Mouse (Mus musculus): ENCODE results near the gene Serhl.
"Not testable (repeated sequence)": the region's sequence is repeated elsewhere in the genome, so short reads cannot be mapped to it uniquely, and the experiment has no call there.

Serhl gene

DNA sequence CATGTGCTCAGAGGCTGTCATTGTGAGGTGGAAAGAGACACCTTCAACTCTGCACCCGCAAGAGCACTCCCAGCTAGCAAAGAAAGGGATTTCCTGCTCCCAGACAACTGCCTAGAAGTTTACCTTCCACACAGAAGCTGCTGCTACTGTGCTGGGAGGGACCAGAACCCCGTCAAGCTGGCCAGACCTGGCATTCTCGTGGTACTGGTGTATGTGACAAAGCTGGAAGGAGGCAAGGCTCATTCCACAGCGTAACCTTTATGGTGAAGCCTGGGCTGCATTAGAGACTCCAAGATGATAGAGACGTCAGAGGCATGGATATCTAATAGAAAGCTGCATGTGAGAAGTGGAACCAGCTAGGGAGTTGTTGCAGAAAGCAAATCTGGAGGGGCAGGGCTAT lies 35.3 kb downstream of the Serhl start:
- DNase-seq (ENCODE audit: extremely low spot score, low spot score): no peak

DNA sequence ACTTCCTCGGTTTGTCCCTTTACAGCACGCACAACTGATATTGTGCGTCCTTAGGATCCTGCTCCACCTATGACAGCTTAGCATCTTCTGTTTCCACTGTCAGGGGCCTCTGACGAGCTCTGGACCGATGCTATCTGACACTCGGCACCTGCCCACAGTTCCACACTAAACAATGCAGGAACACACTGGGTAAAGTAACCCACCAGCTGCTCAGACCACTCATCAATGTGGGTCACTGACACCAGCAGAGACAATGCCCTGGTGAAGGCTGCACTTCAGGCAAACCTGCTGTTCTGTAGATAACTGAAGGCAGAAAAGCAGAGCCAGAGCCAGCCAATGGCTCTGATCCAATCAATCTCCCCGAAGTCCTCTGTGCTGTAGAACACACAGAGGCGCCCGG lies 37.3 kb downstream of the Serhl start:
- DNase-seq (ENCODE audit: extremely low spot score, low spot score): no peak

DNA sequence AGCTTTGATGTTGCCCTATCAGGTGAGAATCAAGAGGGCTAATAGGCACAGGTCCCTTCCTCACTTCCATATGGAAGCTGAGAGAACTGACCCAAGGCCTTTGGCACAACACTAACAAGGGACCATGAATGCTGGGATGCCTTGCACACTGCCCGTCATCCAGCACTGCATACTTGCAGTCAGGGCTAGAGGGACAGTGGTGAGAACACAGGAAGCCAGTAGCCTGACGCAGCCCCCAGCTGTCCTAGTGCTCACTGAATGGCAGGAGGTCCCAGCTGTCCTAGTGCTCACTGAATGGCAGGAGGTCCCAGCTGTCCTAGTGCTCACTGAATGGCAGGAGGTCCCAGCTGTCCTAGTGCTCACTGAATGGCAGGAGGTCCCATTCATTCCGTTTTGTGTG lies 37.7 kb downstream of the Serhl start:
- DNase-seq (ENCODE audit: extremely low spot score, low spot score): not testable (repeated sequence)

DNA sequence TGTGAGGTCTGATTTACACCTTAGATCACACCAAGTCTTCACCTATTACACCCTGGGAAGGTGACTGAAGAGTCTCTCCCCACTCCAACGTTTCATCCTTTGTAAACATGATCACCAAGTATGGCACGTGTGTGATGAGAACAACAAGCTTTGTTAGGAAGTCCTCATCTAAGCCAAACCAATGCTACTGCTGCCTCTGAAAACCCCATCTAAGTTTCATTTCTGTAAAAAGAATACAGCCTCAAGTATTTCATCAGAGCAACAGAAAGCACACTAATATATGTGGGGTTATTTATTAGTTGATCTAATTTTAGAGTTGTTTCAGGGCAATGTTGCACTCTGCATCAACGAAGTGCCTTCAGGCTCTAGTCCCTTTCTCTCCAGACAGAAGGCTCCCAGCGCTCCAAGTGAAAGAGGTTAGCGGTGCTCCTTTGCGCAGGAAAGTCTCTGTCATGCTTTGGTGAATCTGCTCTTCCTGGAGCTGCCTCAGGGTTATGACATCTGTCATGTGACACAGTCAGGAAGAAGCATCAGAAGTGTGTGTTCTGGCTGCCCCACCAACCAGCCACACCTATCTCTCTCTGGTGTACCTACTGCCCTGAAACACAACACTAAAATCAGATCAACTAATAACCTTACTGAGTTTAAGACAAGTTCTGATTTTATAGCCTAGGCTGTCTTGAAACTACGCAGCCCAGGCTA lies 40.4 kb downstream of the Serhl start:
- no peak for DNase-seq (ENCODE audit: extremely low spot score, low spot score)

DNA sequence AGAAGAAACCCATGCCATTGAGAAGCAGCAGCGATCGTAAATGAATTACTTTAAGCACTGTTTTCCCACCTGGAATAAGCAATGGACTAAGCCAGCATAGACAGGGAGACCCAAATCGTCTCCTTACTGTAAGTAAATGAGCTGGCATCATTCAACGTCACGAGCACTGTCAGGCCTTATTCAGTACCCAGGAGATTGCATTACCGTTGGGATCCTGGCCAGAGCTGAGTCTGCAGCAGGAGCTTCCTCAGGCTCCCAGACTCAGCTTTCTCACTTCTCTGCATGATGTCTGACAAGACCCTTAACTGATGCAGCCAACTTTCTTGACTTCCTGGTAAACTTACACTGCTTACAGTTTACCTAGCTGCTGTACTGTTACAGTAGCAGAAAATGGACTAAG lies 45.4 kb downstream of the Serhl start:
- no peak for DNase-seq (ENCODE audit: extremely low spot score, low spot score)

DNA sequence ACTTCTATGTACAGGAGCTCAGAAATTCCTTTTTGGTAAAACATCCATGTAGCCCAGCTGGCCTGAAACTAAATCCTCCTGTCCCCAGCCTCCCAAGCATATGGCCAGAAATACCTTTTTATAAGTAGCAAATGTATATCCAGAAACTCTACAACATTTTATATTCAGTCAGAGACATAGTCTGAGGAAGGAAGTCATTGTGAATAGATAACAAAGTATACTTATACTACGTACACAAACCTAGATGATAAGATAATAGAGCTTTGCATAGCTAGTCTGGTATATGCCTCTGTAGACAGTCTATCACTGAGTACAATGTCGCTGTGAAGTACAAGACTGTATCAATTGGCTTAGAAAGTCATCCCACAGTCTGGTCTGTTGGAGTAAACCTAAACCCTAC lies 46.3 kb downstream of the Serhl start:
- no peak for DNase-seq (ENCODE audit: extremely low spot score, low spot score)

DNA sequence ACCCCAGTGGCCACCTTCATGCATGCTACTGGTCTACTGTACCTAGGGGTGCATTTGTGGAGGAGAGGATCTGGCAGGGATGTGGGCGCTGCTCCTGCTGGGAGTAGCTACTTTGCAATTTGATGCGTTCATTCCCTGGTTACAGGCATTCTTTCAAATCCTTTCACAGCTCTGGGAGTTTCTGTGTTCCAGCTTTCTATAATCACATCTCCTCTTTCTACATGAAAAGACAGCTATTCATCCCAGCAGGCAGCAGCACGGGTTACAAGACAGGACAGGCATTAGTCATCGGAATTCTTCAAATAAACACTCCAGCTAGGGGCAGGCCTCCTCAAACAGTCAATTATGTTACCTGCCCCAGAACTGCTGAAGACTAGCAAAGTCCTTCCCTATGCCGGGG lies 53.6 kb downstream of the Serhl start:
- no peak for DNase-seq (ENCODE audit: extremely low spot score, low spot score)

DNA sequence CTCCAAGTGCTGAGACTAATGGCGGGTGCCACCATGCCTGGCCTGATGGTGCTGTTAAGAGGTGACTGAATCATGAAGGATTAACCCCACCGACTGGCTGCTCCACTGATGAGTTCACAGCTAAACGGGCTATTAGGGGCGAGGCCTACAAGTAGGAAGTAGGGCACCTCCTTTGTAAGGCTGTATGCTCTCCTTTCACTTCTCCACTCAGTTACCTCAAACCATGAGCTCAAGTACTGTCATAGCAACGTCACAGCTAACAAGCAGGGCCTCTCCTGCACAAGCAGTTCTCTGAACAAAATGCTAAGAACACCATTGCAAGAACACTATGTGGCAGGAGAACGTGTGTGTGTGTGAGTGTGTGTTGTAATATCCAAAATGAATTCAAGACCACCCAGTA lies 56.2 kb downstream of the Serhl start:
- DNase-seq (ENCODE audit: extremely low spot score, low spot score): no peak

DNA sequence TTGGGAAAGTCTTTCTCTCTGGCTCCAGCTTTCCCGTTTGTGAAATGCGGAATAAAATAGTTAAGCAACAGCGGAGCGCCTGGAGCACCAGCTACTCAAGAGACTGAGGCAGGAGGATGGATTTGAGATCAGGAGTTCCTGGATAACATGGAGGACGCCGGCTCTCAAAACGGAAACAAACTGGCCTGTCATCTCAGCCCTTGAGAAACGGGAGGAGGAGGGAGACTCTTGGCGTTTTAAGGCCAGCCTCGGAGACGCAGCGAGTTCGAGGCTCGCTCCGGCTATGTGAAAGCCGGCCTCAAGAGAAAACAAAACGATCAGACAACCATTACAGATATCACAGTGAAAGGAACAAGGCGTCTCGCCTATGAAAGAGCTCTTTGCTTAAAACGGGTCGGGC lies 59.1 kb downstream of the Serhl start:
- DNase-seq (ENCODE audit: extremely low spot score, low spot score): no peak

DNA sequence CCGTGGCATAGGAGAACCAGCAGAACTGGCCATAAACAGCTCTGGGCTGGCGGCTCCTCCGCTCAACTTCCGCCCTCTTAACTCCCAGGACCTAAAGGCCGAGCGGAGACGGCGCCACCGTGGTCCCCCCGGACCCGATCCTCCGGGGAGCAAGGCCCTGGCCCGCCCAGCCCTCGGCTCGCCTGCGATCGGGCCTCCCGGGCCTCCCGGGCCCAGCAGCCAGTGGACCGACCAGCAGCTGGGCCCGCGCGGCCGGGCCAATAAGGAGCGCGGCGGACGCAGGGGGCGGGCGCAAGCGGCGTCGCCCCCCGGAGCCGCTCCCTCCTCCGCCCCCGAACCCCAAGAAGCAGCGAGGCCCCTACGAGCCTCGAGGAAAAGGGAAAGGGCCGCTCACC lies 59.5 kb downstream of the Serhl start:
- no peak for DNase-seq (ENCODE audit: extremely low spot score, low spot score)

DNA sequence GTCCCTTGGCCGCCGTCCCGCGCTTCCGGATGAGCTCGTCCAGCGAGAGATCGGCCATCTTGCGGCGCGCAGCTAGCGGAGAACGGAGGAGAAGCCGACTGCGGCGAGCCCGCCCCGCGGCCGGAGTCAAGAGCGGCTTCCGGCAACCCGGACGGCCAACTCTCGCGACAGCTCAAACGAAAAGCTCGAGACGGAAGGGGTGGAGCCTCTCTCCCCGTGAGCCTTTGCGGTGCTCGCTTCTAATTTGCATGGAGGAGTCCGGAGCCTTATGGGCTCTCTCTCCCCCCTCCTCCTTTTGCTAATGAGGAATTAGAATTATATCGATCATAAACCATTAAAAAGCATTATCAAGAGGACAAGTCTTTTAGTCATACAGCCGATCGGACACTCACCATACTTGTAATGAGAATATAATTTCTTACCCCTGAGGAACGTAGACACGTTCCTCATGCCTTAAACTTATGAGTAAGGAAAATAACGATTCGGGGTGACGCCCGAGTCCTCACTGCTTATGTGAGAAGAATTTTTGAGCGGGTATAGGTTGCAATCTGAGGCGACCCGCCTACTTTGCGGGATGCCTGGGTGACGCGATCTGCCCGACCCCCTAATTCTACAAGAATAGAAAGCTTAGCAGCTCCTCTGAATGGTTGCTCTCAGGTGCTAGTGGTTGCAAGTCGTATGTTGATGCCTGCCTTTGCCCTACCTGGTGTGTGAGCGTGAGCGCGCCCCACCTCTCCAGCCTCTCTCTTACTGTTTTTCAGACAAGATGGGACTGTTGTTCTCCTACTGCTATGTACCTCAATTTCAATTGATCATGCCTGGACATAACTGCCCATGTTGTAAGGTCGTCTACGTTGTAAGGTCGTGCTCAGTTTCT lies 60.1 kb downstream of the Serhl start, which contains the start of gene Poldip3:
Poldip3 (minus strand) TSS at position 189 of the 877 bp plus-strand sequence.
- peak; percentile 97 for DNase-seq (ENCODE audit: extremely low spot score, low spot score)

DNA sequence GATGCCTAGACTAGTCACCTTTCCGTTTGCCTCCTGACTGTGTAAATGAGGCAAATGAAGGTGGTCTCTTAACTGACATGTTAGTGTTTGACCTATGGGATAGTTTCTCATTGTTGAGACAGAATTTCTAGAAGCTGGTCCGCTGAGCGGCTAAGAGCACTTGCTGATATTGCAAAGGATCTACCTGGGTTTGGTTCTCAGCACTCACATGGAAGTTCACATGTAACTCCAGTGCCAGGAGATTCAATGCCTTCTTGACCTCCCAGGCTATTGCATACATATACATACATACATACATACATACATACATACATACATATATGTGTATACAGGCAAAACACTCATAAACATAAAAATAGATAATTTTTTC lies 60.8 kb downstream of the Serhl start:
- DNase-seq (ENCODE audit: extremely low spot score, low spot score): no peak

DNA sequence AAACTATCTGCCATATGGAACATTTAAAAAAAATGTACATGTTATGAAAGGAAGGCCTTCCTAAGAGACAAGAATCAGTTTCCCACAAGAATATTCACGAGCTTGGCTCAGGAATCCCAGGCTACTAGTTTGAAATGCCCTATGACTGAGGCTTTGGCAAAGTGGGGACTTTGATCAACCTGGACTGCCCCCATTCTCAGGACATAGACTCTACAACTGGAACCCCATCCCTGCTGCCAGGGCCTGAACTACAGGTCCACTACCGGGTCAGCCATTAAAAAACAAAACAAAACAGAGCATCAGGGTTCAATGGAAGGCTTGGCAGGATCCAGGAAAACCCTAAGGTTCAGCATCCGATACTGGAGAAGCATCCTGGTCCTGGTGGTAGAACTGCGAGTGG lies 61.4 kb downstream of the Serhl start:
- DNase-seq (ENCODE audit: extremely low spot score, low spot score): no peak

DNA sequence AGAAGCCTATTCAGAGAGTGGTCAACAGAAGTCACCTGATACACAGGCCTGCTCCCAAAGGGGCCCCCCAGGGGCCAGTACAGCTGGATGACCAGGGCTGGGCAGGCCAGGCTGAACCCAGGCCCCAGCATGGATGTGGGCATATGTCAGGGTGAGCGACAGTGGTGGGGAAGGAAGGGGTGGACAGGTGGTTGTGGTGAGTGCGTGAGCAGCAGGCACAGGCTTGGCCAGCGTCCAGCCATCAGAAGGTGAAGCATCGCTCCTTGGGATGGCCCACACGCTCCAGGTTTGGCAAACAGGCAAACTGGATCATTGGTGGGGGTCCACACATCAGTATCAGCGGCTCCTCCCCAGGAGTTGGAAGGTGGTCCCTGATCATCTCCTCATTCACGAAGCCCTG lies 65.0 kb downstream of the Serhl start:
- no peak for DNase-seq (ENCODE audit: extremely low spot score, low spot score)

DNA sequence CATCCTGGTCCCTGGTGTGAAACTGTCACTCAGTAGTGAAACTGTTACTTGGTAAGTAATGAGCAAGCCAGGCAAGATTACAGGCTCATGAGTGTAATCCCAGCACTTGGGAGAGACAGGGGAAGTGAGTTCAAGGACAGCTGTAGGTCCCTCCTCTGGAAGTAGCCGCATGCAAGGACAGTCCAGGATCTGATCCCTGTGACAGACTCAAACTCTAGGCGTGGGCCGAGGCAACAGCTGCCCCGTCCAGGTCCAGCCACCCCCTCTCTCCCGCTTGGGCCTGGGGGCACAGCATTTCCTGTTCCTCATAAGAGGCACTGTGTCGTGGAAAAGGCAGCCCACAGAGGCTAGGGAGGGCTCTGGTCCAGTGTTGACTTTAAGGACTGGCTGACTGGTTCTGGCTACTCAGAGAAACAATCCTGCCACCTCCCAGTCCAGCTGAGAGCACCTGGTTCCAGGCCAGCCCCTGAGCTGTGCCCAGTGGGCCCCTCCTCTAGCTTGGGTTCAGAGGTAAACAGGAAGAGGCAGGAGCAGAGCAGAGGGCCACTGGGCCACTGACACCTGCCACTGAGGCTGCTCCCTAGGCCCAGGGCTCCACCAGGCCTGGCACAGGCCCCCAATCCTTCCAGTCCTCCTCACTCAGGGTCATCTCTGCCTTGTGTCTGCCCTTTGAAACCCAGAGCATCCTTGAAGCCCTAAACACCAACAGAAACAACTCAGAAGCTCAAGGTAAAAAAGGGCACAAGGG lies 66.5 kb downstream of the Serhl start:
- no peak for DNase-seq (ENCODE audit: extremely low spot score, low spot score)

DNA sequence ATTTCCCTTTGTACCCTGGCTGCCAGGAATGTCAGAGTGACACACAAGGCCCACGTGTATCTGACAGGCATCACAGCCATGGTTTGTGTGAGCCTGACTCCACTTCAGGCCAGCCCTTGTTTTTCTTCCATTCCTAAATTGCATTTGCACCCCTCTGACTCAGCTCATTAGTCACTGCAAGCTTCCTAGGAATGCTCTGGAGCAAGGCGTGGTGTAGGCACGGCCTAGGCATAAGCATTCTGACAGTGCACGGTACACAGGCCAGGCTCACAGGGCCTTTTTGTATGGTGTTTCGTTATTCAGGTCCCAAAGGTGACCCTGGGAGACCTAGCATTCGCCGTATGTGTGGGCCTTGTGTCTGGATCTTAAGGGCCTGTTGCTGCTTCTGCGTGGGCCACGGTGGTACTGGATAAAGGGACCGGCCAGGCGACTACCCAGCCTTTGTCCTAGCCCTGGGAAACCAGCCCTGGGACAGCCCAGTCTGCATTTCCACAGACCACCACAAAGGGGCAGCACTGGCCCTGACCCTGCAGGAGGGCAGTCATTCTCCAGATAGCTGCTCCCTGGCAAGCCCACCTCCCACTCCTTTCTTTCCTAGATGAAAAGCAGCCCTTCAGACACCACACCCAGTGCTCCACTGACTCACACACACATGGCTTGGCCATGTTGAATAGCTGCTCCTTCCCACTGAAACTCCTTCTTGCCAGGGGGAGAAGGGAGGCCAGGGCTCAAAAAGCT lies 67.8 kb downstream of the Serhl start:
- peak; percentile 69 for DNase-seq (ENCODE audit: extremely low spot score, low spot score)

DNA sequence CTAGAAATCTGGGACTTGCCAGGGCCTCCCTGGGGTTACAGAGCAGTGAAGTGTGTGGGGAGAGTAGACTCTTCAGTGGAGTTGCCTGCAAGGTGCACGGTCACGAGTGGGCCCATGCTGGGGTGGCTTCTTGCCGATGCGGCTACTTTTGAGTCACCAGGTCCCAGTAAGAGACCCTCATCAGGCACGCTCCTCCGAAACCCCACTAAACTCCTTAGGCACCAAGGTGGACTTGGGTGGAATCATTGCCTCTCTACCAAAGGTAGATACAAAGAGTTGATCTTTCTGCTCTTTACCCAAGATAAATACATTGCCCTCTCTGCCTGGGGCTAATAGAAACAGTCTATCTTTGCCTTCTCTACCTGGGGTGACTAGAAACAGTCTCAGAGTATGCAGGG lies 68.4 kb downstream of the Serhl start:
- DNase-seq (ENCODE audit: extremely low spot score, low spot score): no peak

DNA sequence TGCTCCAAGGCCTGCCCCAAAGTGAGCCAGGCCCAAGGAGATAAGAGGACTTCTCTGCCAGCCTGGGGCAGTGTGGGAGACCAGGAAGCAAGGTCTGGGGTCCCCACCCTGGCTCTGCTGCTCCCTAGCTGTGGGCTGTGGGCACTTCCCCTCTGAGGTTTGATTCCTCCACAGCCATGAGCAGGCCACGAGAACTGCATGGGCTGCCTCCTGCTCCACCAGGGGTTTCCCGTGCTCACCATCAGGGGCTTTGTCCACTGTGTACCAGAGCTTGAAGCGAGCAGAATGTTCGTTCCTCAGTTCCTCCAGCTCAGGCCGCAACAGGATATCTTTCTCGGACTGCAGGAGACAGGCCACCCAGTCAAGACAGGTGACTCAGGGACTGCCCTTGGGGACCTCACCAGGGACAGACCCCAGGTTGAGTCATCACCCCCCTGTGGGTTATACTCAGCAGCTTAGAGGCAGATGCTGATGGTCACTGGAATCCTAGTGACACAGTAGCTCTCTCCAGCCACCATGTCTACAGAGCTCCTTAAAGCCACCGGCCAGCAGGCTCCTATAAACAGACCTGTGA lies 69.4 kb downstream of the Serhl start:
- no peak for DNase-seq (ENCODE audit: extremely low spot score, low spot score)

DNA sequence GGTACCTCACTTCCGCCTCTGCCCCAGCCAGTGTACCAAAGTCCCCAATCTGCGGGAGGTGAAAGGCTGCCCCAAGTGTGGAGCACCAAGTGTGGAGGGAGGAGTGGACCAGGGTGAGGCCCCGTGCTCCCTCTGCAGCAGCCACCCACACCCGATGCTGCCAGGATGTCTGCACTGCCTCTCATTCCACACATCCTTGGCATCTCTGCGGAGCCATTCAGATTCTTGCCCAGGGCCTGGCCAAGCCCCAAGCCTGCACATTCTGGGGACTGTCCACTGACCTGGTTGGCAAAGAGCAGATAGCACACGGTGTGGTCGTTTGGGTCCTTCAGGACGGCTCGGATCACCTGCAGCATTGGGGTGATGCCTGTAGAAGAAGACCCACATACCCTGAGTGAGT lies 70.5 kb downstream of the Serhl start:
- DNase-seq (ENCODE audit: extremely low spot score, low spot score): no peak

DNA sequence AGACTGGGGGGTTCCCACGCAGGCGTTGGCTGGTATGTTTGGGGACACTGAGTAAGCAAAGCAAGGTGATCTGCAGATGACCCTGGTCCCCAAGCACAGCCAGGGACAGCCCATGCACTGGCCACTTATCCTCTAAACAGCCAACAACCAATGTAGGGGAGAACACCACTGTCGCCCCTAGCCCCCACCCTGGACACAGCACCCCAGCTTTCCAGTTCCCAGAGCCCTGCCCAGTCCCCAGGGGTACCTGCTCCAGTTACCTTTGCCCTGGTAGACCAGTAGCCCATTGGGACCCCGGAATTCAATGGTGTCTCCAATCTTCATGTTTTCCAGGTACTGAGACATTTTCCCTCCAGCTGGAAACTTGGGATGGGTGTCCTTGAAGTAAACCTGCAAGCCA lies 71.3 kb downstream of the Serhl start:
- DNase-seq (ENCODE audit: extremely low spot score, low spot score): no peak

DNA sequence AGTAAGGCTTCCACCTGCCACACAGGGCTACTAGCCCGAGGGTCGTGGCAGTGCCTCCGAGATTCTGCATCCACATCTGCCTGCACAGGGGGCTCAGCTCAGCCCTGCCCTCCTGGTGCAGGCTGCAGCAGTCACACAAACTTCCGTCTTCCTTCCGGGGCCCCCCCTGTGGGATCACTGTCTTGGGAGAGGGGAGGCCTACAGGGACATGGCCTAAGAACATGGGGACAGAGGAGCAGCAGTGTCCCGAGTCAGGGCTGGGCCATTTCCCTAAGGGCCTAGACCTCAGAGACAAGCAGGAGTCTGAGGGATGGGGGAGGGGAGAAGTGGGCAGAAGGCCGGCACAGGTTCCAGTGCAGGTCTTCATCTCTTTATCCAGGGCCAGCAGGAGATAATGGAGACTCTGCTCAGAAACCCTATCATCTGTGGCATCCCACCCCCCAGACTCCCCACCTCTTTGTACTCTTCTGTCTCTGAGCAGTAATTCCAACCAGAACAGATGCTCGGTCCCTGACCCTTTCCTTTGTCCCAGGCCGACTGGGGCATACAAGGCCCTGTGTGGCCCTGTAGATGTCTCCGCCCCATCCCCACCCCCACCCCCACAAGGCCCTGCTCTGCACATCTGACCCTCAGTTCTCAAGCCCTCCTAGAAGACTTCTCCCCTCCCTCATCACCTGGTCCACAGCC lies 71.9 kb downstream of the Serhl start:
- peak; percentile 28 for DNase-seq (ENCODE audit: extremely low spot score, low spot score)

Data from neural tube, embryonic 10.5 days (tissue).